Mouse (Mus musculus) limb, embryonic 10.5 days (tissue): Measurements from ENCODE around the gene Mcm9. TPM values are rescaled to one million over a fixed set of nuclear protein-coding genes. Genes with fewer than 3 reads are reported as not detected.

Source experiments
- DNase-seq: peaks from one replicate; pipeline ENCODE4 v3.0.0-alpha.2; 2017; ENCODE audit warnings: low spot score
- H3K27ac ChIP-seq: fragments of 300-500 bp; sonication (generic); 2 replicates; pipeline ENCODE4 v1.5.1; 2016; ENCODE audit warnings: mild to moderate bottlenecking
- H3K27me3 ChIP-seq: fragments of 300-500 bp; sonication (generic); 2 replicates; pipeline ENCODE4 v1.6.1; 2016; ENCODE audit warnings: low read depth, mild to moderate bottlenecking; ENCODE audit not compliant: poor library complexity, severe bottlenecking
- H3K36me3 ChIP-seq: fragments of 300-500 bp; sonication (generic); 2 replicates; pipeline ENCODE4 v1.6.1; 2016; ENCODE audit warnings: mild to moderate bottlenecking, moderate library complexity
- H3K4me1 ChIP-seq: fragments of 300-500 bp; sonication (generic); 2 replicates; pipeline ENCODE4 v1.6.1; 2016
- H3K4me3 ChIP-seq: fragments of 300-500 bp; sonication (generic); 2 replicates; pipeline ENCODE4 v1.5.1; 2016; ENCODE audit warnings: mild to moderate bottlenecking, moderate library complexity
- H3K9me3 ChIP-seq: fragments of 300-500 bp; sonication (generic); replicated peaks from 2 replicates; pipeline ENCODE4 v1.6.1; 2016; ENCODE audit warnings: mild to moderate bottlenecking
- WGBS: fragments of 180-500 bp; shearing (Covaris S2); methylation state at CpG from one replicate; pipeline ENCODE4 v1.1.7; 2016; 5-methylcytosine and 5-hydroxymethylcytosine counted together
- polyA plus RNA-seq: library from polyadenylated mRNA; unstranded; fragments of >200 nt; fragmentation: Nextera tagmentation; extraction: Ambion mirVana; gene quantifications from 2 replicates; pipeline ENCODE4 v1.2.1, GENCODE M21; 2016

Mcm9 gene
- polyA plus RNA-seq, 1 experiment from 2014 or later, result 14.7 TPM

DNA sequence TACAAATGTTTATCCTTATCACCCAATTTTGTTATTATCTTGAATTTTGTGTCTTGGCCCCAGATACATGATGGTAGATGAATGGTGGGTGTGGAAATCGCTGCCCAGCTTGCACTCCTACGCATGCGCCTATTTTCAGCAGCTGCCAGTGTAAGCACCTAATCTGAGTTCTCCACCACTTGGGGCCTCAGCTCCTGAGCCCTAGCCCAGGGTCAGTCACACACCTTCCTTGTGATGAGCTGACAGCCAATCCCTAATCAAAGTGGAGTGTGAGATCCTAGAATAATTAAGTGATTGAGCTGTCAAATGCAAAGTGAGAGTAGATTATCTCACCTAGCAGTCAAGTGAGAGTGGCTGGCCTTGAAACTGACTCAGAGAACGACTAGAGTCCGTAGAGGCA is 97.9 kb downstream of the Mcm9 start:
- no peak overlapping the region for H3K27ac ChIP-seq
- H3K9me3 ChIP-seq, result no peaks in the 10 kb centered on the region
- 79% methylated on average over 5 of the region's 5 CpGs for WGBS
- H3K4me3 ChIP-seq, result no peak overlapping the region
- peaks cover 8% of the 10 kb centered on the region for H3K36me3 ChIP-seq
- H3K27me3 ChIP-seq, result no peaks in the 10 kb centered on the region
- no peak for DNase-seq
- no peaks in the 10 kb centered on the region for H3K4me1 ChIP-seq

DNA sequence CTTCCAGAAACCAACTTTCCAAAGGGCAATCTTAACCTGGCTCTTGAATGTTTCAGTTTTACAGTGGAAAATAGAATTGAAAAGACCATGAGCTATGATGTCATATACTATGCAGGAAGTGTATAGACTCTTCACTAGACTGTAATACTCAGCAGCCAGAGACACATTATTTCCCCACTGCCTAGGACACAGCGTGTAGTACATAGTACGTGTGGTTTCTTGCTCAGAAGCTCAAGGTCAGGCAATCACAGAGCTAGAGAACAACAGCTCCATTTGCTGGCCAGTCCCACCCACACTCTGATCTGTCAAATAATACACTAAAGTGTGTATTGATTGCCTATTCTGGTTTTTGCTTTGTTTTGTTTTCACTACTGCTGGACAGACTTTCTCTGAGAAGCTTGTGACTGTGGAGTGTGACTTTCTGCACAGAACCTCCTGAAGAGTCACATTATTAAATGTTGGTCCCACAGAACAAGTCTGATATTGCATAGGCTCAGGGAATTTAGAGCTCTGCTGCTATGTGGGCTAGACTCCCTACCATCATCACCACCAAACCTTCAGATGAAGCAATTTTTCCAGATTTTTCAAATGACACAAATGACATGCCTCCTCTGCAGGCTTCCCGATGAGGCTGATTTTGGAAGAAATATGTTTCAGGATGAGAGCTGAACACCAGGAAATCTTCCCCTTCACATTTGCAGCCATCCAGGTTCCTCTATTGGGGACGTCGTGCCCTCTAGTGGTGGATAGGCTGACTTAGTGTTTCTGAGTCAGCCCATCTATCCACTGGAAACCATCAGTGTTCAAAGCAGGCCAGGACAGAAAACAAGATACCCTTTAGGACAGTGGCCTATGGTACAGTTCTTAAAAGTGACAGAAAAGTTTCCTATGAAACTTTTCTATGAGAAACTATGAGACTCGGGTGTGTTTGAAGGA is 102.1 kb downstream of the Mcm9 start:
- no peak overlapping the region for H3K4me3 ChIP-seq
- peak; percentile 69 for DNase-seq
- no peak overlapping the region for H3K27ac ChIP-seq
- H3K4me1 ChIP-seq, result no peaks in the 10 kb centered on the region
- WGBS, result 42% methylated on average over 6 of the region's 6 CpGs
- H3K27me3 ChIP-seq, result no peaks in the 10 kb centered on the region
- H3K36me3 ChIP-seq, result no peaks in the 10 kb centered on the region
- no peaks in the 10 kb centered on the region for H3K9me3 ChIP-seq

DNA sequence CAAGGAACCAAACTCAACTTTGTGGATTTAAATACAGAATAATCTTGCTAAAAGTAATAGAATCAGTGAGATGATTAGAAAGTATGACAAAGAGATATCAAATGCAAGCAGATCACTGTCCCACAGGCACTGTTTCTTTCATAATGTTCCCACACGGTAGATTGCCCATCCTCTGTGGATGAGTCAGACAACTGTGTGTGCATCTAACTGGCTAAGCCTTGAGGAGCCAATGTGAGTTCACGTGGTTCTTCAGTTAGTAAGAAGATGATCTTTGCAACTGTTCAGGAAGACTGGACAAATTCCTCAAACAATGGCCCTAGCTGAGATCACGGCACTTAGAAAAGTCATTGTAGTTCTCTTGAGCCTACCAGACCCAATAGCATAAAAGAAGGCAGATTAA is 102.9 kb downstream of the Mcm9 start:
- H3K9me3 ChIP-seq, result no peaks in the 10 kb centered on the region
- no peak overlapping the region for H3K27ac ChIP-seq
- DNase-seq, result no peak
- no peaks in the 10 kb centered on the region for H3K36me3 ChIP-seq
- H3K27me3 ChIP-seq, result no peaks in the 10 kb centered on the region
- no peak overlapping the region for H3K4me3 ChIP-seq
- 92% methylated on average over 3 of the region's 3 CpGs for WGBS
- no peaks in the 10 kb centered on the region for H3K4me1 ChIP-seq

DNA sequence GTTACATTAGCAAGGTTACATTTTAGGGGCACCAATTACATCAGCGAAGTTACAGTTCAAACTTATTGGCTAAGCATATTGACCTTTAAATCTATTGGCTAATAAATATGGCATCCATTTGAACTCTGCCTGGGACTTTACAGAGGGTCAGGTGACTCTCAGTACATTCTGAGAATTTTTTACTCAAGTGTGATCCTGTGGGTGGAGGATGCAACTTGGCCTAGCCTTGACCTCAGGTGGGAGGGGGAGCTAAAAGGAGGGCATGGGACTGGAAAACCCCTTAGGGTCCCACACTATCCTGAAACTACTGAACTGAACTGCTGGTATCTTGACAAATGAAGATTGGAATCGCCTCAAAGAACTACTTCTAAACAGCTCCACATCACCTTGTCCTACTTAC is 103.9 kb downstream of the Mcm9 start:
- H3K4me3 ChIP-seq, result no peak overlapping the region
- no peaks in the 10 kb centered on the region for H3K27me3 ChIP-seq
- H3K9me3 ChIP-seq, result no peaks in the 10 kb centered on the region
- DNase-seq, result no peak
- H3K27ac ChIP-seq, result no peak overlapping the region
- 93% methylated on average over 2 of the region's 2 CpGs for WGBS
- 0 out of 2 replicates have a peak, but pooled peaks cover 3% of the 10 kb centered on the region for H3K4me1 ChIP-seq
- H3K36me3 ChIP-seq, result no peaks in the 10 kb centered on the region

DNA sequence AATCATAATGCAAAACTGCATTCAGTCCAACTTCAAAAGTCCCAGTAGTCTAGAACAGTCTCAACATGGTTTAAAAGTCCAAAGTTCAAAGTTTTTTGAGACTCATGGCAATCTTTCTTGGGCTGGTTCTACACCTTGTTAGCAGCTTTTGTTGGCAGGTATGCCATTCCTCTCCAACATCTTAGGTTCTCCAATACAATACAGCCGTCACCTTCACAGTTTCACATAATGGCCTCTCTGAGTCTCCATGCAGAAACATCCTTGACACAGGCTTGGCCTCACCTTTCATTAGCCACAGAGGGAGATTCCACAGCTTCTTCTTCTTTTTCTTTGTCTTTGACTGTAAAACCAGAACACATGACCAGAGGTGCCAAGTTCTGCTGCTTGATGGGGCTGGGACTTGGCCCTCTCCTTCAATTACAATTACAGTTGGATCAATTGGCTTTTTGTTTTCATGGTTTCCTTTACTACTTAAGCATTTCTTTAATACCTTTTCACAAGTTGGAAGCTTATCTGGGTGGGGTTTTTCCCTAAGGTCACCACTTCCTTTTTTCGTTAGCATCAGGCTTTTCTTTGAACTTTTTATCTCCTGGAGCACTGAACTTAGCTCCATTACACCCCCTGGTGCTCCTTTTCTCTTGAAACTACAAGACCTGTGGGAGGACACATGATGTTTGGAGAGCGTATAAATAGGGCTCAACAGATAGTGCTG is 104.8 kb downstream of the Mcm9 start:
- H3K36me3 ChIP-seq, result no peaks in the 10 kb centered on the region
- DNase-seq, result no peak
- H3K9me3 ChIP-seq, result no peaks in the 10 kb centered on the region
- no peak overlapping the region for H3K4me3 ChIP-seq
- WGBS, result 78% methylated on average over 3 of the region's 3 CpGs
- H3K27ac ChIP-seq, result no peak overlapping the region
- 0 out of 2 replicates have a peak, but pooled peaks cover 3% of the 10 kb centered on the region for H3K4me1 ChIP-seq
- no peaks in the 10 kb centered on the region for H3K27me3 ChIP-seq

DNA sequence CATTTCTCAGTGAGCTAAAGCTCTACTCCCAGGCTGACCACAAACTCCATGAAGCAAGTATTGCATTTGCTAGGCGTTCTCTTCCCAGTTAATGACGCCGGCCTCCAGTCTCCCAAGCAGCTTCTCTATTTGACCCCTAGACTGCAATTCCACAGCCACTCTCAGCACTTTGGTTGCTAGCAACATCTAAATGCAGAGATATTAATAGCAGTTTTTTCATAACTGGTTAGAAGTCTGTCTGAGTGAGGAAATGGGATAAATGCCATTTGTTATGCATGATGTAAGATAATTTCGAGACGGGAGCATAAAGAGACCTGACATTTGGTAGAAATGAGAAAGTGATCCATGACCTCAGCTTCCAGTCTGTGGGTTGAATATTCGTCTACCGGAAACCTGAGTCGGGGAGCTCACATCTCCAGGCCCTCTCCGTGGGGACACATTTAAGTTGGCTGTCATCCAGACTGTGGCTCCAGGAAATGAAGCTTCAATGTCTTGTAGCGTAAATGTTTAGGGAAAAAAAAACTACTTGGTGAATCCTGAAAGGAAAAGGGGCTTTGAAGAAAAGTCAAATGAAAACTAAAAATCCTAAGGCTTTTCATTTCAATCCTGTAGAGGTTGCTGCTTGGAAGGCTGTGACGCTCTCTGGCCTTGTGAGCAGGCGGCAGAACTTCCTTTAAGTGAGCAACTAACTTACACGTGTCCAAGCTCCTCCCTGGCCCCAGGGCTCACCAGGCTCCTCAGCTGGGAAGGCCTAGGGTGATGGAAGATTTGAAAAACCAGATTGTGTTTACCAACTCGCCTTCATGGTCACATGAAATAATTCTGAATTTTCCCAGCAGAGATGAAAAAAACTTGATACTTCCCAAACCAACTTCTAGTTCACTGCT is 110.9 kb downstream of the Mcm9 start:
- Histone ChIP-seq H3K9me3 (no peaks in the 10 kb centered on the region), H3K27me3 (no peaks in the 10 kb centered on the region), H3K36me3 (no peaks in the 10 kb centered on the region), H3K27ac (no peak overlapping the region), H3K4me3 (no peak overlapping the region), H3K4me1 (peaks cover 14% of the 10 kb centered on the region)
- DNase-seq, result no peak
- WGBS, result 81% methylated on average over 14 of the region's 14 CpGs

DNA sequence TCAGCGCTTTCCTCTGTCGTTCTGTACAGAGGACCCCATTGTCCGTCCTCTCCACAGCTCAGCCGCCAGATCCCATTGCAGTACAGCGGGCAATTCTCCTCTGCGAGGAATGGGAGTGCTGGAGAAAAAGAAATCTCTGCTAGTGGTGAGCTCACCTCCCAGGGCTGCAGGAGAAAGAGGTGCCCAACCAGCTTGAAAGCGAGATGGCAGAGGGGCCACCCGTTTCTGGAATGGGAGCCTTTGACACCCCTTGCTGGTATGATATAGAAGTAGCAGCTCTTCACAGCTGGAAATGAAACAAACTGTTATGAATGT is 111.7 kb downstream of the Mcm9 start:
- no peak overlapping the region for H3K4me3 ChIP-seq
- H3K27me3 ChIP-seq, result no peaks in the 10 kb centered on the region
- no peaks in the 10 kb centered on the region for H3K9me3 ChIP-seq
- H3K4me1 ChIP-seq, result peaks cover 14% of the 10 kb centered on the region
- H3K36me3 ChIP-seq, result no peaks in the 10 kb centered on the region
- WGBS, result 67% methylated on average over 8 of the region's 8 CpGs
- no peak overlapping the region for H3K27ac ChIP-seq
- no peak for DNase-seq

DNA sequence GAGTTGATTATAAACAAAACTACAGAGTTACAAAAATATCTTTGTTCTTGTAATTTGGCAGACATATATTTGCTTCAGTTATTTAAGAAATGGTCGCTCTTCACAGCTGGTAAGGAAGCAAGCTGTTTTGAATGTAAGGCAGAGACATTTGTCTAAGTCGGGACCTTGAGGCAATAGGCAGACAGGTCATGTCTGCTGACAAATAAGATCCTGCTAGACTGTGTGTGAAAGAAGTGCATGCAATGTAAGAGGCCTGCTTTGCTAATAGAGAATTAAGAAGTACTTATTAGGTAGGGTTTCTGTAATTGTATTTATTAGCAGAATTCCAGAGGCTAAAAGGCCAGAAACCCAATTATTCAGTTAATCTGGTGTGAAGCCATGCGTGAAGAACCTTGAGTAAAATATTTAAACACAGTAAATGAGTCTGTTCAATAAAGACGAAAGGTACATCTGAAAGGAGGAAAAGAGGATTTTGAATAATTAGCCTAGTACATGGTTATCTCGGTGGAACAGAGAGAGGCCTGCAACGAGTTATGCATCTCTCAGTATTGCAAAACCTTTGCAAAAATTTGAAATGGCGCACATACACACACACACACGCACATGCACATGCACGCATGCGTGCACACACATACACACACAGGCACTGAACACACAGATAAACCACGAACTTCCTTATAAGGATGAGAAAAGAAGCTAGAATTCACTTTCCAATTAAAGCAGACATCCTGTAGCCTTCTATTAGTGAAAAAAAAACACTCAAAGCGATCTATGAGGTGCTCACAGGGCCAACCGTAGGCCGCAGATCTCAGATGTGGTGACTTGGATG is 112.3 kb downstream of the Mcm9 start:
- Histone ChIP-seq H3K4me3 (no peak overlapping the region), H3K27ac (no peak overlapping the region), H3K4me1 (peaks cover 14% of the 10 kb centered on the region), H3K9me3 (no peaks in the 10 kb centered on the region), H3K36me3 (no peaks in the 10 kb centered on the region), H3K27me3 (no peaks in the 10 kb centered on the region)
- 84% methylated on average over 14 of the region's 14 CpGs for WGBS
- no peak for DNase-seq

DNA sequence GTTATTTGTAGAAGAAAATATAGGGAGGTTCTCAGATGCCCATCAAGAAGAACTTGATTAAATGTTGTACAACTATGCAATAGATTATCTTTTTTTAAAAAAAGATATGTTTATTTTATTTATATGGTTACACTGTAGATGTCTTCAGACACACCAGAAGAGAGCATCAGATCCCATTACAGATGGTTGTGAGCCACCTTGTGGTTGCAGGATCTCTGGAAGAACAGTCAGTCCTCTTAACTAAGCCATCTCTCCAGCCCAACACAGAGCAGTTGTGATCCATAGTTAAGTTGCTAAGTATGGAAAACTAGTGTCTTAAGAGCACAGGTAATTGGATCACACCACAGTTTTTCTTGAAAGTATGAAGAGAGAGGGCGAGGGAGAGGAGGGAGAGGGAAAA is 117.7 kb downstream of the Mcm9 start:
- DNase-seq, result no peak
- Histone ChIP-seq H3K4me1 (no peaks in the 10 kb centered on the region), H3K4me3 (no peak overlapping the region), H3K9me3 (no peaks in the 10 kb centered on the region), H3K36me3 (no peaks in the 10 kb centered on the region), H3K27me3 (no peaks in the 10 kb centered on the region), H3K27ac (no peak overlapping the region)
- WGBS, result 80% methylated on average over 1 of the region's 1 CpGs

DNA sequence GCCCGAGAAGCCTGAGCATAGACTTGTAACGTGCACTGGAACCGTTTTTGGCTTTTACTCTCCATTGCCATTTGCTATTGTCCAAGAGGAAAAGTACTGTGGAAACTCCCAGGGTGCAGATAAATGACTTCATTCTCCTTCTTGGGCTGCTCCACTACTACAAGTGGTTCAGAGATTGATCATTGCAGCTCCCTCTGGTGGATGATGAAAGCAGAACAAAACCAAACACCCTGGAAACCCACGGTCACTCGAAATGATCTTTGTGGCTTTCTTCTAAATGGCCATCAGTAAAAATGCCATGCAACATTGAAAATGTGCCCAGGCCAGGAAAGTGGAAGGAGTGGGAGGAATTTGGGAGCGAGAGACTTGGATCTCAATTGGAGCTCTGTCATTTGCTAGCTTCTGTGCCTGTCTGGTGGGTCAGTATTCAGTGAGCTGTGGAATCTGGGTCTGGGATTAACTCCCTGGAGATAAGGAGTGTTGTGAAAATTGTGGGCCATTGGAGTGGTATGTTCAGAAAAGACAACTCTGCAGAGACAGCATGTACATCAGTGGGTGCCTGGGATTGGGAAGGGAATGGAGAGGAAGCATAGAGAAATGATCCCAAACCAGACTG is 121.0 kb downstream of the Mcm9 start:
- DNase-seq, result peak; percentile 45
- Histone ChIP-seq H3K27ac (no peak overlapping the region), H3K4me1 (peaks cover 6% of the 10 kb centered on the region), H3K36me3 (no peaks in the 10 kb centered on the region), H3K9me3 (no peaks in the 10 kb centered on the region), H3K27me3 (no peaks in the 10 kb centered on the region), H3K4me3 (no peak overlapping the region)
- 53% methylated on average over 6 of the region's 6 CpGs for WGBS

DNA sequence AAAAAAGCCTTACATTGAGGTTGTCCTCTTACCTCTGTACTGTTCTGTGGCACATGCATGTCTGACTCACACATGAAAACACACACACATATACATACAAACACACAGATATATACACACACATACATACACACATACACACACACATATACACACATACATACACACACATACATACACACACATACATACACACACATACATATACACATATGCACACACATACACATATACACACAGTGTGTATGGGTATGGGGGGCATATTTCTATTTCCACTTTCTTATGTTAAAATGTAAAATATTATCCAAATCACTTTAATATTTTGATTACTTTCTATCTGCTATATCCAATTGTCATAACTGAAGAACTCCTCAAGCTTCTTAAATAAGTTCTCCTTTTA is 121.6 kb downstream of the Mcm9 start:
- Histone ChIP-seq H3K36me3 (no peaks in the 10 kb centered on the region), H3K27ac (no peak overlapping the region), H3K9me3 (no peaks in the 10 kb centered on the region), H3K4me3 (no peak overlapping the region), H3K27me3 (no peaks in the 10 kb centered on the region), H3K4me1 (peaks cover 12% of the 10 kb centered on the region)
- DNase-seq, result no peak

DNA sequence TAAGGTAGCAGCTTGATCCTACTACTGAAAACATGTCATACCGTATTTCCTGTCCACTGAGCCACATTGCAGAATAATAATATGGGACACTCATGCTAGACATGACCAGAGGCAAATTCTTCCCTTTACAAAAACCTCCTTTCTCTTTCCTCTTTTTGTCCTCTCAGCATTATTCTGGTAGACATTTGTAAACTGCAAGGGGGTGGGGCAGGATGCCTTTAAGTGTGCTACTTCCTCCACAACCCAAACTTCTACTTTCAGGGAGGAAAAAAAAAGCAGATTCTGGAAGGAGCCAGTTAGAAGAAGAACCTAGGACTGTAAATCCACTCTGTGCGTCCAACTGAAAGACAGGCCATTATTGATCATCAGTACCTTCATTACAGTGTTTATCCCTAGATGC is 124.7 kb downstream of the Mcm9 start:
- H3K4me3 ChIP-seq, result no peak overlapping the region
- H3K4me1 ChIP-seq, result peaks cover 21% of the 10 kb centered on the region
- H3K9me3 ChIP-seq, result no peaks in the 10 kb centered on the region
- no peak for DNase-seq
- 83% methylated on average over 2 of the region's 2 CpGs for WGBS
- H3K27me3 ChIP-seq, result no peaks in the 10 kb centered on the region
- no peaks in the 10 kb centered on the region for H3K36me3 ChIP-seq
- 0 out of 2 replicates have a peak overlapping the region, but pooled peaks have one; percentile 42 for H3K27ac ChIP-seq
